Mouse (Mus musculus): ENCODE data around the gene Casc3.

- TF ChIP-seq POLR2A (IDR thresholded peaks at IDR 0.05; ENCODE audit: low read depth, low read length) = no peak
- TF ChIP-seq CTCF (IDR thresholded peaks at IDR 0.05; ENCODE audit: extremely low read depth, insufficient read depth, insufficient read length, insufficient replicate concordance) = no peak
Measured at GRCm38 (mm10) chr11:98791448-98791847, 13.3 kb upstream of the Casc3 start.

All from spleen, adult 2 months (tissue).